Mouse (Mus musculus) neural tube, embryonic 13.5 days (tissue): ENCODE measurements around the gene Rif1. TPM values are rescaled to one million over a fixed set of nuclear protein-coding genes. Genes with fewer than 3 reads are reported as not detected.

Experiments
- ATAC-seq: fragments of 200-750 bp; cut with Nextera tagmentation; 2 replicates; pipeline ENCODE4 v1.8.0; 2017; ENCODE audit warnings: low read depth, mild to moderate bottlenecking, moderate TSS enrichment, moderate library complexity
- H3K27ac ChIP-seq: fragments of 300-500 bp; sonication (generic); replicated peaks from 2 replicates; pipeline ENCODE4 v1.5.1; 2015; ENCODE audit warnings: moderate library complexity, mild to moderate bottlenecking, inconsistent platforms
- H3K27me3 ChIP-seq: fragments of 300-500 bp; sonication (generic); 2 replicates; pipeline ENCODE4 v1.6.1; 2015; ENCODE audit warnings: mild to moderate bottlenecking, inconsistent platforms
- H3K36me3 ChIP-seq: fragments of 300-500 bp; sonication (generic); 2 replicates; pipeline ENCODE4 v1.6.1; 2015; ENCODE audit warnings: mild to moderate bottlenecking, inconsistent platforms
- H3K4me1 ChIP-seq: fragments of 300-500 bp; sonication (generic); replicated peaks from 2 replicates; pipeline ENCODE4 v1.6.1; 2015; ENCODE audit warnings: inconsistent platforms
- H3K4me2 ChIP-seq: fragments of 300-500 bp; sonication (generic); 2 replicates; pipeline ENCODE4 v1.6.1; 2015; ENCODE audit warnings: inconsistent platforms, mild to moderate bottlenecking, moderate library complexity
- H3K4me3 ChIP-seq: fragments of 300-500 bp; sonication (generic); 2 replicates; pipeline ENCODE4 v1.5.1; 2015; ENCODE audit warnings: mild to moderate bottlenecking, inconsistent platforms
- H3K9ac ChIP-seq: fragments of 300-500 bp; sonication (generic); 2 replicates; pipeline ENCODE4 v1.6.1; 2015; ENCODE audit warnings: moderate library complexity, mild to moderate bottlenecking, inconsistent platforms
- H3K9me3 ChIP-seq: fragments of 300-500 bp; sonication (generic); 2 replicates; pipeline ENCODE4 v1.6.1; 2016; ENCODE audit warnings: inconsistent platforms
- WGBS: fragments of 180-500 bp; shearing (Covaris S2); methylation state at CpG from one replicate; pipeline ENCODE4 v1.1.7; 2015; 5-methylcytosine and 5-hydroxymethylcytosine counted together
- polyA plus RNA-seq: library from polyadenylated mRNA; unstranded; fragments of >200 nt; fragmentation: Nextera tagmentation; extraction: Ambion mirVana; gene quantifications from 2 replicates; pipeline ENCODE4 v1.2.1, GENCODE M21; 2015

Rif1 gene
- polyA plus RNA-seq, 1 experiment from 2014 or later, result 20.2 TPM

DNA sequence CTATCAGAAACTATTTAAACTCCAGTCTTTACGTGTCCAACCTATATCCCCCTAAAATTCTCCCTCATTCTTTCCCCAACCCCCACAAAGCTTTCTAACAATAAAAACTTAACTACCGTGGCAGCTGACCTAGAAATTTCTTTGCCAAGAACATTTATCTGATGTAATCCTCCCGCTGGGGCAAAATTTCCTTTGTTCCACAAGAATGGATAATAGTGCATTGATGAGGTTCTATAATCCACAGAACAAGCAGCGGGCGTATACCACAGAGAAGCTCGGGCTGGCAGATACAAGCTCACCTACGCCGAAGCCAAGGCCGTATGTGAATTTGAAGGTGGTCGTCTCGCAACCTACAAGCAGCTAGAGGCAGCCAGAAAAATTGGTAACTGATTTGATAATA is 29.1 kb upstream of the Rif1 start:
- no peak for ATAC-seq
- H3K4me3 ChIP-seq, result no peak overlapping the region
- H3K9ac ChIP-seq, result no peak overlapping the region
- H3K27ac ChIP-seq, result no peak overlapping the region
- WGBS, result 79% methylated on average over 11 of the region's 11 CpGs
- H3K4me1 ChIP-seq, result peaks cover 12% of the 10 kb centered on the region; the same call in 1 of the 2 replicates
- no peaks in the 10 kb centered on the region for H3K27me3 ChIP-seq
- H3K4me2 ChIP-seq, result no peak overlapping the region
- no peaks in the 10 kb centered on the region for H3K36me3 ChIP-seq
- H3K9me3 ChIP-seq, result no peaks in the 10 kb centered on the region

DNA sequence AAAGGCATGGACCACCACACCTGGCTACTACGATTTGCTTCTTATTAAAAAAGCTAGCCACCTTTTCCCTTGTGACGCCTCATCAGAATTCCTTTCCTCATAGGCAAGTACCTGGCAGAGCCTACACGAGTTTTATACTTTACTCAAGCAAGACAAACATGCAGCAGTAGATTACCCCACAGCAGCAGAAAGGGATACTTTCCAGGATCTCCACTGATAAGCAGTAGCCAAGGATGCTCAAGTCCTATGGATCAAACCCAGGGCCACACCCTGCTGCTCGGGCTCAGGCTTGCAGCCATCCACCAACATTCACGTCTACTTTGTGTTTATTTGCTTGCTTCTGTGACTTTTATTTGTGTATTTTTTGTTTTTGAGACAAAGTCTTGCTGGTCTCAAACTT is 26.6 kb upstream of the Rif1 start:
- H3K4me1 ChIP-seq, result no peaks in the 10 kb centered on the region
- no peak overlapping the region for H3K4me3 ChIP-seq
- H3K27ac ChIP-seq, result no peak overlapping the region
- H3K36me3 ChIP-seq, result no peaks in the 10 kb centered on the region
- 89% methylated on average over 5 of the region's 5 CpGs for WGBS
- no peaks in the 10 kb centered on the region for H3K9me3 ChIP-seq
- H3K27me3 ChIP-seq, result no peaks in the 10 kb centered on the region
- H3K9ac ChIP-seq, result no peak overlapping the region
- H3K4me2 ChIP-seq, result no peak overlapping the region
- ATAC-seq, result no peak

GRCm38 (mm10) chr2:52050823-52051222 is 21.8 kb upstream of the Rif1 start:
- H3K9me3 ChIP-seq, result no peaks in the 10 kb centered on the region
- H3K4me2 ChIP-seq, result no peak overlapping the region
- no peak overlapping the region for H3K27ac ChIP-seq
- no peak overlapping the region for H3K9ac ChIP-seq
- 94% methylated on average over 11 of the region's 11 CpGs for WGBS
- no peak overlapping the region for H3K4me3 ChIP-seq
- H3K27me3 ChIP-seq, result no peaks in the 10 kb centered on the region
- no peaks in the 10 kb centered on the region for H3K36me3 ChIP-seq
- no peaks in the 10 kb centered on the region for H3K4me1 ChIP-seq
- no peak for ATAC-seq

GRCm38 (mm10) chr2:52052335-52052734 is 20.3 kb upstream of the Rif1 start:
- Histone ChIP-seq H3K4me3 (no peak overlapping the region), H3K36me3 (no peaks in the 10 kb centered on the region), H3K27ac (no peak overlapping the region), H3K4me1 (no peaks in the 10 kb centered on the region), H3K9me3 (no peaks in the 10 kb centered on the region), H3K9ac (no peak overlapping the region), H3K4me2 (no peak overlapping the region), H3K27me3 (no peaks in the 10 kb centered on the region)
- 69% methylated on average over 4 of the region's 4 CpGs for WGBS
- no peak for ATAC-seq

DNA sequence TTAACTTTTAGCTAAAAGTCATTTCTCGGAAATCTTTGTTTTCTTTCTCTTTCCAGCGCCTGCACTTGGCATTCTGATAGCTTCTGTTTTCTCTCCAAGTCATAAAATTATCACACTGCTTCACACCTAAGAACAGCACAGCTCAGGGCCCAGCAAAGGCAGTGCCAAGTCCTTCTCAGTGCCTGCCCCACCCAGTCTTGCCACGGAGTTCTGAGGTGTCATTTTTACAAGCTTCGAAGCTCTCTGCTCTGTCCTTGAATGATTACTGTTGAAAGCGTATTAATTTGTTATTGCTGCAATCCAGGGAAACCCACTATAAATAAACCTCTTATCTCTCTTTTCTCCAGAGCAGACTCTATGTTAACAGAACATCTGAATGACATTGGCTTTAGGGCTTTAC is 19.1 kb upstream of the Rif1 start:
- Histone ChIP-seq H3K4me3 (no peak overlapping the region), H3K27ac (no peak overlapping the region), H3K4me2 (no peak overlapping the region), H3K36me3 (no peaks in the 10 kb centered on the region), H3K9ac (no peak overlapping the region), H3K4me1 (no peaks in the 10 kb centered on the region), H3K27me3 (no peaks in the 10 kb centered on the region), H3K9me3 (no peaks in the 10 kb centered on the region)
- WGBS, result 47% methylated on average over 5 of the region's 5 CpGs
- no peak for ATAC-seq

DNA sequence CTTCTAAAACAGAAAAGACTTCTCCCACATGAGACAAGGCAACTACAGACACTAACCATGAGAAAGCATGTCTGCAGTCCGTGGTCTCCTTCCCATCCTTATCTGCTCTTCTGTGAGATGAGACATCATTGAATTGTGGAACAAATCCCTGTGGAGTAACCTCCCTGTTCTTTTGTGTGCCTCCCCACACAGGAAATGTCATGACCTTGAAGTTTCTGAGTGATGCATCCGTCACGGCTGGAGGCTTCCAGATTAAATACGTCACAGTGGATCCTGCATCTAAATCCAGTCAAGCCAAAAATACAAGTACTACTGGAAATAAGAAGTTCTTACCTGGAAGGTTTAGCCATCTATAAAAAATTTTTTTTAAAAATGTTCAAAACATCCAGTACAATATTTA is 17.0 kb upstream of the Rif1 start:
- WGBS, result 30% methylated on average over 4 of the region's 4 CpGs
- no peaks in the 10 kb centered on the region for H3K27me3 ChIP-seq
- no peak overlapping the region for H3K27ac ChIP-seq
- no peak for ATAC-seq
- no peaks in the 10 kb centered on the region for H3K9me3 ChIP-seq
- no peak overlapping the region for H3K9ac ChIP-seq
- H3K36me3 ChIP-seq, result no peaks in the 10 kb centered on the region
- H3K4me2 ChIP-seq, result no peak overlapping the region
- no peaks in the 10 kb centered on the region for H3K4me1 ChIP-seq
- H3K4me3 ChIP-seq, result no peak overlapping the region

GRCm38 (mm10) chr2:52057099-52057498 is 15.5 kb upstream of the Rif1 start:
- ATAC-seq, result no peak
- Histone ChIP-seq H3K9ac (no peak overlapping the region), H3K9me3 (no peaks in the 10 kb centered on the region), H3K27ac (no peak overlapping the region), H3K4me1 (no peaks in the 10 kb centered on the region), H3K4me2 (no peak overlapping the region), H3K27me3 (no peaks in the 10 kb centered on the region), H3K4me3 (no peak overlapping the region), H3K36me3 (no peaks in the 10 kb centered on the region)
- 75% methylated on average over 1 of the region's 1 CpGs for WGBS

GRCm38 (mm10) chr2:52057681-52058080 is 15.0 kb upstream of the Rif1 start:
- ATAC-seq, result no peak
- H3K4me3 ChIP-seq, result no peak overlapping the region
- no peaks in the 10 kb centered on the region for H3K27me3 ChIP-seq
- H3K4me1 ChIP-seq, result no peaks in the 10 kb centered on the region
- no peak overlapping the region for H3K27ac ChIP-seq
- no peaks in the 10 kb centered on the region for H3K9me3 ChIP-seq
- H3K4me2 ChIP-seq, result no peak overlapping the region
- no peak overlapping the region for H3K9ac ChIP-seq
- no peaks in the 10 kb centered on the region for H3K36me3 ChIP-seq

- no peaks in the 10 kb centered on the region for H3K36me3 ChIP-seq
- no peak overlapping the region for H3K9ac ChIP-seq
- 80% methylated on average over 1 of the region's 1 CpGs for WGBS
- no peak overlapping the region for H3K4me3 ChIP-seq
- peaks cover 9% of the 10 kb centered on the region; the same call in 1 of the 2 replicates for H3K4me1 ChIP-seq
- no peak overlapping the region for H3K4me2 ChIP-seq
- no peak overlapping the region for H3K27ac ChIP-seq
- no peak for ATAC-seq
- no peaks in the 10 kb centered on the region for H3K9me3 ChIP-seq
- no peaks in the 10 kb centered on the region for H3K27me3 ChIP-seq
Measured at GRCm38 (mm10) chr2:52068641-52069040, 4.0 kb upstream of the Rif1 start.

DNA sequence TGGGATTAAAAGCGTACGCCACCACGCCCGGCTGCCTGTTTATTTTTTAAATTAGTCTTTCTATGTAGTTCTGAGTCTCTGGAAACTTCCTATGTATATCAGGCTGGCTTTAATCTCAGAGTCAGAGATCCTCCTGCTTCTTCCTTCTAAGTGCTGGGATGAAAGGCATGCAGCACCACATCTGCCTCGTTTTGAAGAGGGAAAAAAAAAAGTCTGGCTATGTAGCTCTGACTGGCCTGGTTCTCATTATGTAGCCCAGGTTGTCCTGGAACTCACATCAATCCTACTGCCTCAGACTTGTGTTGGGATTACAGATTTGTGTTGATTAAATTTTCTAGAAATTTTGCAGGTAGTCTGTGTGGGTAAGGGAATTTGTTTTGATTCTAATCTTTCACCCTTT is 1.8 kb upstream of the Rif1 start:
- no peak overlapping the region for H3K9ac ChIP-seq
- H3K4me3 ChIP-seq, result no peak overlapping the region
- H3K27ac ChIP-seq, result no peak overlapping the region
- peaks cover 8% of the 10 kb centered on the region for H3K36me3 ChIP-seq
- no peaks in the 10 kb centered on the region for H3K9me3 ChIP-seq
- H3K27me3 ChIP-seq, result no peaks in the 10 kb centered on the region
- peaks cover 19% of the 10 kb centered on the region for H3K4me1 ChIP-seq
- ATAC-seq, result no peak
- no peak overlapping the region for H3K4me2 ChIP-seq
- WGBS, result 85% methylated on average over 5 of the region's 5 CpGs

GRCm38 (mm10) chr2:52071241-52071991 is 1.2 kb upstream of the Rif1 start:
- no peak for ATAC-seq
- 27% methylated on average over 13 of the region's 13 CpGs for WGBS
- H3K9ac ChIP-seq, result no peak overlapping the region

GRCm38 (mm10) chr2:52072065-52072490 is 554 bp upstream of the Rif1 start:
- 2% methylated on average over 10 of the region's 10 CpGs for WGBS
- Histone ChIP-seq H3K27ac (peak overlapping the region; percentile 78), H3K9me3 (no peaks in the 10 kb centered on the region), H3K4me1 (peaks cover 19% of the 10 kb centered on the region), H3K9ac (peak overlapping the region; percentile 89), H3K4me3 (peak overlapping the region; percentile 97), H3K27me3 (no peaks in the 10 kb centered on the region), H3K36me3 (peaks cover 17% of the 10 kb centered on the region), H3K4me2 (peak overlapping the region; percentile 61)
- peak; percentile 12 for ATAC-seq

More at GRCm38 (mm10) chr2:52071241-52071991, 1.2 kb upstream of the Rif1 start:
- H3K9me3 ChIP-seq, result no peaks in the 10 kb centered on the region
- H3K27me3 ChIP-seq, result no peaks in the 10 kb centered on the region
- peaks cover 19% of the 10 kb centered on the region for H3K4me1 ChIP-seq
- H3K4me2 ChIP-seq, result peak overlapping the region; percentile 61
- H3K27ac ChIP-seq, result no peak overlapping the region
- peak overlapping the region; percentile 97 for H3K4me3 ChIP-seq
- H3K36me3 ChIP-seq, result peaks cover 12% of the 10 kb centered on the region
